ENCODE assay signal across 8 mouse cellular contexts in genomic region chr6:93543354-93544129, GRCm38 (mm10).
DNase-seq lines count a peak whose midpoint lies in the region; ATAC-seq and TF ChIP-seq lines count a peak whose summit lies in the region.

No protein-coding gene starts in this region.

- H3K27me3 ChIP-seq in kidney, adult 2 months (replicated peaks; ENCODE audit: control insufficient read depth, insufficient read depth, low read length): no peaks in the 10 kb centered on the region
- H3K27me3 ChIP-seq in midbrain, postnatal 0 days (ENCODE audit: insufficient read depth, low read length): no peaks in the 10 kb centered on the region

- no peaks in the 10 kb centered on the region for H3K9me3 ChIP-seq in midbrain, postnatal 0 days (ENCODE audit: low read length)

- DNase-seq in adrenal gland, postnatal 14 days: peak; percentile 36
- DNase-seq in adrenal gland, adult (ENCODE audit: inconsistent age in 2 of 2, low spot score in 1 of 2): no peak
- no peak for DNase-seq in lung, adult 2 months
- no peak for DNase-seq in lung, adult 18-20 months
- peak; percentile 44 for DNase-seq in kidney, adult 2 months
- DNase-seq in midbrain, postnatal 0 days (ENCODE audit: low spot score): peak; percentile 48
- no peak for DNase-seq in T-cell, adult 2 months (ENCODE audit: low spot score)
- DNase-seq in cerebellum, adult 11-12 months: no peak

- 41% methylated on average over 15 of the region's 15 CpGs for WGBS in lung, adult 2 months
- 16% methylated on average over 15 of the region's 15 CpGs for WGBS in kidney, adult 2 months
- WGBS in midbrain, postnatal 0 days: 54% methylated on average over 15 of the region's 15 CpGs

- 0 out of 2 replicates have a peak, but pooled peaks have one; percentile 13 for TF ChIP-seq CTCF in lung, adult 2 months (IDR thresholded peaks at IDR 0.05; ENCODE audit: insufficient read depth, low read length)
- TF ChIP-seq CTCF in kidney, adult 2 months (conservative IDR thresholded peaks at IDR 0.05; ENCODE audit: insufficient read depth, insufficient read length, low read depth, low read length): peak; percentile 31; the same call in 1 of the 2 replicates
- TF ChIP-seq CTCF in midbrain, postnatal 0 days (IDR thresholded peaks at IDR 0.05): peak; percentile 72

- no peak for TF ChIP-seq POLR2A in lung, adult 2 months (IDR thresholded peaks at IDR 0.05; ENCODE audit: borderline replicate concordance, extremely low read depth, low read depth, low read length)
- no peak for TF ChIP-seq POLR2A in kidney, adult 2 months (IDR thresholded peaks at IDR 0.05; ENCODE audit: low read depth, low read length)

- peaks cover 5% of the 10 kb centered on the region for H3K4me1 ChIP-seq in lung, adult 2 months (ENCODE audit: control insufficient read depth, insufficient read depth, low read length)
- H3K4me1 ChIP-seq in kidney, adult 2 months (ENCODE audit: control insufficient read depth, insufficient read depth, low read length): no peaks in the 10 kb centered on the region; the same call in 1 of the 2 replicates
- no peaks in the 10 kb centered on the region for H3K4me1 ChIP-seq in midbrain, postnatal 0 days (ENCODE audit: insufficient read depth, low read length)

- no peak for ATAC-seq in midbrain, postnatal 0 days (ENCODE audit: low FRiP score)

- H3K4me2 ChIP-seq in midbrain, postnatal 0 days (ENCODE audit: low read depth, low read length, poor library complexity, severe bottlenecking): no peak overlapping the region

- H3K4me3 ChIP-seq in lung, adult 2 months (replicated peaks; ENCODE audit: extremely low read depth, low read depth, low read length): no peak overlapping the region
- H3K4me3 ChIP-seq in kidney, adult 2 months (ENCODE audit: insufficient read depth, low read depth, low read length): peak overlapping the region; percentile 22; the same call in 1 of the 2 replicates
- no peak overlapping the region for H3K4me3 ChIP-seq in midbrain, postnatal 0 days (ENCODE audit: low read depth, low read length)

- H3K9ac ChIP-seq in midbrain, postnatal 0 days (replicated peaks; ENCODE audit: low read length, poor library complexity, severe bottlenecking): no peak overlapping the region

- no peak overlapping the region for H3K27ac ChIP-seq in kidney, adult 2 months (ENCODE audit: insufficient read depth, low read depth, low read length)
- H3K27ac ChIP-seq in midbrain, postnatal 0 days (ENCODE audit: low read depth, low read length): no peak overlapping the region

- H3K36me3 ChIP-seq in kidney, adult 2 months (ENCODE audit: control insufficient read depth, insufficient read depth, low read length): no peaks in the 10 kb centered on the region
- no peaks in the 10 kb centered on the region for H3K36me3 ChIP-seq in midbrain, postnatal 0 days (ENCODE audit: insufficient read depth, low read length)

Comparison
In these comparisons a context has a peak if more than half of its experiments do, and no peak if none do; other contexts are left out.
1. DNase-seq: peak in adrenal gland, postnatal 14 days (single experiment), kidney, adult 2 months (single experiment) and midbrain, postnatal 0 days (single experiment); none in adrenal gland, adult (0 of 2), lung, adult 2 months (single experiment), lung, adult 18-20 months (0 of 2), T-cell, adult 2 months (single experiment) and cerebellum, adult 11-12 months (single experiment).
2. CTCF ChIP-seq: peak in every context shown above with its lines; median percentile 72 in midbrain, postnatal 0 days; 31 in kidney, adult 2 months; 13 in lung, adult 2 months.